Mouse (Mus musculus): ENCODE results near the gene Lta.

- no peak for TF ChIP-seq POLR2A (IDR thresholded peaks at IDR 0.05; ENCODE audit: insufficient read depth, low read depth, low read length)
- no peak for TF ChIP-seq CTCF (IDR thresholded peaks at IDR 0.05)
- no peak for TF ChIP-seq EP300 (IDR thresholded peaks at IDR 0.05; ENCODE audit: insufficient read depth, low read depth, low read length)
Observed at GRCm38 (mm10) chr17:35239700-35240099, 34.5 kb upstream of the Lta start.

Data from heart, adult 2 months (tissue).